Comparison of ENCODE assay signal across 28 mouse cellular contexts in the genomic region with DNA sequence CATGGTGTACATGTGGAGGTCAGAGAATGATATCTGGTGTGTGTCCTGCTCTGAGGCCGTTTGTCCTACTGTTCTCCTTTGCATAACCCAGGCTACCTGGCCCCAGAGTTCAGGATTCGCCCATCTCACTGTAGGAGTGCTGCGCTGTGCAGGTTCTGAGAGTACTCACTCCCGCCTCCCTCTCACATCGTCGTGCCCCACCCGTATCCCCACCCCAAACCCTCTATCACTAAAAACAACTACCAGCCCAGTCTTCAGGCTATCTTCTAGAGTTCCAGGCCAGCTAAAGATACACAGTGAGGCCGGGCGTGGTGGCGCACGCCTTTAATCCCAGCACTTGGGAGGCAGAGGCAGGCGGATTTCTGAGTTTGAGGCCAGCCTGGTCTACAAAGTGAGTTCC. TPM values are rescaled to one million over a fixed set of nuclear protein-coding genes. Genes with fewer than 3 reads are reported as not detected.
DNase-seq lines count a peak whose midpoint lies in the region; ATAC-seq and TF ChIP-seq lines count a peak whose summit lies in the region.
"Had no signal": no experiment of that assay in that cellular context is flagged by ENCODE, and none has a peak within 500 bp of the region (broad histone marks: within the 10 kb centered on the region; RNA-seq: fewer than 3 reads in every experiment).

No protein-coding gene starts in this region.

- no peak overlapping the region for H3K4me3 ChIP-seq in ES-E14 (ENCODE audit: insufficient read depth in 1 of 2, low read depth in 1 of 2, low read length in 2 of 2, poor library complexity in 1 of 2, severe bottlenecking in 1 of 2)
- H3K4me3 ChIP-seq in liver, embryonic 12.5 days, result no peak overlapping the region
- no peak overlapping the region for H3K4me3 ChIP-seq in liver, embryonic 15.5 days (replicated peaks)
- H3K4me3 ChIP-seq: embryonic facial prominence, embryonic 12.5 days; forebrain, embryonic 12.5 days had no signal

- peak overlapping the region; percentile 26; the same call in 1 of the 2 replicates for H3K9ac ChIP-seq in ES-E14 (ENCODE audit: insufficient read depth, low read depth, low read length, poor library complexity, severe bottlenecking)
- H3K9ac ChIP-seq in liver, embryonic 12.5 days, result no peak overlapping the region
- no peak overlapping the region for H3K9ac ChIP-seq in liver, embryonic 15.5 days
- H3K9ac ChIP-seq: embryonic facial prominence, embryonic 12.5 days; embryonic facial prominence, embryonic 15.5 days; forebrain, embryonic 12.5 days; hindbrain, embryonic 14.5 days had no signal

- peaks cover 10 to 13% of the 10 kb centered on the region in 2 experiments; a peak in 3 of 4 replicates for H3K4me1 ChIP-seq in ES-E14 (ENCODE audit: control insufficient read depth in 2 of 2, insufficient read depth in 2 of 2, low read length in 2 of 2, poor library complexity in 1 of 2)
- peaks cover 44% of the 10 kb centered on the region for H3K4me1 ChIP-seq in liver, embryonic 12.5 days
- peaks cover 37% of the 10 kb centered on the region for H3K4me1 ChIP-seq in liver, embryonic 15.5 days (replicated peaks)

- H3K36me3 ChIP-seq in ES-E14 (ENCODE audit: control insufficient read depth, insufficient read depth, low read length, poor library complexity, severe bottlenecking), result peaks cover 8% of the 10 kb centered on the region
- H3K36me3 ChIP-seq in liver, embryonic 12.5 days, result peaks cover 11% of the 10 kb centered on the region
- peaks cover 11% of the 10 kb centered on the region for H3K36me3 ChIP-seq in liver, embryonic 15.5 days (replicated peaks)

- in situ Hi-C loops in ES-E14 (cut with MboI; ENCODE audit: low sequenced_read_pairs in 2 of 2, unreplicated experiment in 2 of 2), result no loop called here

- DNase-seq in ES-E14 (ENCODE audit: low read depth, low spot score) (no peak), ZHBTc4 (ENCODE audit: low read depth, low spot score) (peak; percentile 58)
- no peak for DNase-seq in cerebellum, adult 9-10 months
- no peak for DNase-seq in testis, postnatal 14 days (ENCODE audit: low spot score)
- DNase-seq in right cerebral cortex, postnatal 4 days, result no peak
- no peak for DNase-seq in lung, postnatal 25 days (ENCODE audit: low spot score)
- DNase-seq: adrenal gland, adult 8-10 months; adrenal gland, postnatal 36 days; cerebellum, adult 18-20 months; cerebellum, adult 9-11 months; cerebellum, postnatal 25 days; gastrocnemius, postnatal 10 days; gastrocnemius, postnatal 36 days; heart, adult 2 months; heart, postnatal 14 days; heart, postnatal 4 days had no signal

- 45% methylated on average over 12 of the region's 12 CpGs for WGBS in liver, embryonic 12.5 days (ENCODE audit: insufficient replicate concordance)
- WGBS in liver, embryonic 15.5 days (ENCODE audit: insufficient replicate concordance), result 48% methylated on average over 12 of the region's 12 CpGs

- no peak overlapping the region; the same call in 1 of the 2 replicates for H3K27ac ChIP-seq in ES-E14 (ENCODE audit: insufficient read depth, low read depth, low read length, poor library complexity, severe bottlenecking)
- H3K27ac ChIP-seq in liver, embryonic 12.5 days, result no peak overlapping the region
- H3K27ac ChIP-seq in liver, embryonic 15.5 days (replicated peaks), result no peak overlapping the region
- H3K27ac ChIP-seq: embryonic facial prominence, embryonic 12.5 days; forebrain, embryonic 12.5 days; heart, adult 2 months had no signal

- no peaks in the 10 kb centered on the region for H3K27me3 ChIP-seq in liver, embryonic 12.5 days (replicated peaks)
- no peaks in the 10 kb centered on the region for H3K27me3 ChIP-seq in liver, embryonic 15.5 days
- H3K27me3 ChIP-seq: embryonic facial prominence, embryonic 12.5 days; embryonic facial prominence, embryonic 15.5 days; forebrain, embryonic 12.5 days; heart, embryonic 13.5 days; Patski had no signal

- 0 out of 2 replicates have a peak, but pooled peaks cover 1% of the 10 kb centered on the region for H3K9me3 ChIP-seq in ES-E14 (ENCODE audit: control insufficient read depth, insufficient read depth, low read depth, low read length)
- no peaks in the 10 kb centered on the region for H3K9me3 ChIP-seq in liver, embryonic 12.5 days (replicated peaks)
- no peaks in the 10 kb centered on the region for H3K9me3 ChIP-seq in liver, embryonic 15.5 days (replicated peaks)
- H3K9me3 ChIP-seq: embryonic facial prominence, embryonic 12.5 days; embryonic facial prominence, embryonic 15.5 days; forebrain, embryonic 12.5 days; heart, embryonic 10.5 days; heart, embryonic 13.5 days had no signal

- peak; percentile 74 for ATAC-seq in liver, embryonic 12.5 days
- peak; percentile 59 for ATAC-seq in liver, embryonic 15.5 days (ENCODE audit: insufficient read depth)
- ATAC-seq: activated CD4-positive, CD25-positive, alpha-beta regulatory T cell, adult 4 months; CD4-positive, CD25-positive, alpha-beta regulatory T cell, adult 4 months; forebrain, embryonic 16.5 days; Patski had no signal

- no peak overlapping the region for H3K4me2 ChIP-seq in liver, embryonic 12.5 days
- H3K4me2 ChIP-seq in liver, embryonic 15.5 days, result no peak overlapping the region
- H3K4me2 ChIP-seq: embryonic facial prominence, embryonic 12.5 days had no signal

TF ChIP-seq in ES-E14, 5 proteins besides CTCF, POLR2A, EP300 and RAD21:
- no peak for TF ChIP-seq MAFK (IDR thresholded peaks at IDR 0.05; ENCODE audit: insufficient read depth, low read depth, low read length)
- no peak for TF ChIP-seq ZC3H11A (IDR thresholded peaks at IDR 0.05; ENCODE audit: borderline replicate concordance, low read depth, low read length)
- no peak for TF ChIP-seq ZNF384 (IDR thresholded peaks at IDR 0.05; ENCODE audit: low read depth, low read length)
- TF ChIP-seq CHD2 (IDR thresholded peaks at IDR 0.05; ENCODE audit: low read depth, low read length), result no peak

RNA-seq across cellular contexts. Expression of a gene that starts 1.2 kb away (rescaled TPM):
- 36.0 and 44.6 TPM in 2 replicates for total RNA-seq in ES-E14 (2012; rRNA removed)
- polyA plus RNA-seq in liver, embryonic 12.5 days (2016; fragmentation: Nextera tagmentation; extraction: Ambion mirVana), result 16.7 and 17.7 TPM in 2 replicates
- 13.5 and 14.9 TPM in 2 replicates for polyA plus RNA-seq in liver, embryonic 15.5 days (2015; fragmentation: Nextera tagmentation; extraction: Ambion mirVana)

RNA-seq across cellular contexts. Expression of a gene that starts 1.2 kb away (rescaled TPM):
- 37.3 and 47.1 TPM in 2 replicates for total RNA-seq in ES-E14 (2012; rRNA removed)
- 4.7 and 4.8 TPM in 2 replicates for polyA plus RNA-seq in liver, embryonic 12.5 days (2016; fragmentation: Nextera tagmentation; extraction: Ambion mirVana)
- 2.3 and 2.7 TPM in 2 replicates for polyA plus RNA-seq in liver, embryonic 15.5 days (2015; fragmentation: Nextera tagmentation; extraction: Ambion mirVana)

RNA-seq across cellular contexts. Expression of a gene that starts 9.2 kb away (rescaled TPM):
- 106 and 148 TPM in 2 replicates for total RNA-seq in ES-E14 (2012; rRNA removed)
- 33.2 and 33.8 TPM in 2 replicates for polyA plus RNA-seq in liver, embryonic 12.5 days (2016; fragmentation: Nextera tagmentation; extraction: Ambion mirVana)
- polyA plus RNA-seq in liver, embryonic 15.5 days (2015; fragmentation: Nextera tagmentation; extraction: Ambion mirVana), result 19.3 and 20.6 TPM in 2 replicates
